Mouse (Mus musculus) cerebellum, adult 2 months (tissue): Measurements from ENCODE around the gene Ankrd12. TPM values are rescaled to one million over a fixed set of nuclear protein-coding genes. Genes with fewer than 3 reads are reported as not detected.

ENCODE experiments used
- DNase-seq, 2 experiments: peaks; one replicate each; pipeline ENCODE4 v3.0.0; 2021
- H3K27ac ChIP-seq: fragments of 200-500 bp; 2 replicates; pipeline ENCODE4 v1.5.1; 2012; ENCODE audit warnings: low read length, control low read depth, inconsistent platforms; ENCODE audit not compliant: insufficient read depth
- H3K27me3 ChIP-seq: fragments of 200-500 bp; 2 replicates; pipeline ENCODE4 v1.6.1; 2012; ENCODE audit warnings: inconsistent platforms, mild to moderate bottlenecking, low read length, moderate library complexity; ENCODE audit not compliant: control insufficient read depth, insufficient read depth
- H3K4me1 ChIP-seq: fragments of 200-500 bp; 2 replicates; pipeline ENCODE4 v1.6.1; 2011; ENCODE audit warnings: low read length; ENCODE audit not compliant: control insufficient read depth, insufficient read depth
- H3K4me3 ChIP-seq: fragments of 200-500 bp; replicated peaks from 2 replicates; pipeline ENCODE3; 2011; ENCODE audit warnings: mild to moderate bottlenecking, low read depth, low read length, control low read depth; ENCODE audit not compliant: insufficient read depth
- CTCF ChIP-seq: fragments of 200-500 bp; IDR thresholded peaks from 2 replicates; pipeline ENCODE4 v1.5.1; 2011; ENCODE audit warnings: low read depth, mild to moderate bottlenecking, control low read depth, low read length, moderate library complexity, borderline replicate concordance; ENCODE audit not compliant: insufficient read depth
- POLR2A ChIP-seq: fragments of 200-500 bp; IDR thresholded peaks from 2 replicates; pipeline ENCODE4 v1.6.1; 2011; ENCODE audit warnings: low read length, control low read depth, borderline replicate concordance; ENCODE audit not compliant: insufficient read depth
- WGBS: fragments of 180-500 bp; shearing (Covaris S2); methylation state at CpG from one replicate; pipeline ENCODE4 v1.1.7; 2018; 5-methylcytosine and 5-hydroxymethylcytosine counted together
- polyA plus RNA-seq: library from polyadenylated mRNA; depleted of rRNA; stranded (reverse); fragments of >200 nt; gene quantifications from 2 replicates; pipeline ENCODE4 v1.2.3, GENCODE M21; 2012; rRNA removed

The Ankrd12 gene
- polyA plus RNA-seq, 1 experiment, result 25.5 TPM

GRCm38 (mm10) chr17:65916135-65916668, 160.7 kb downstream of the Ankrd12 start:
- H3K4me3 ChIP-seq, result no peak overlapping the region
- 8% methylated on average over 8 of the region's 8 CpGs for whole genome bisulfite sequencing
- no peak overlapping the region for H3K27ac ChIP-seq
- no peaks in the 10 kb centered on the region for H3K27me3 ChIP-seq
- TF ChIP-seq CTCF, result no peak
- no peak for TF ChIP-seq POLR2A
- no peaks in the 10 kb centered on the region; the same call in 1 of the 2 replicates for H3K4me1 ChIP-seq
- peak; percentile 65 for DNase-seq

Other genes starting within 250 kb of the Ankrd12 start
- gene Ralbp1, start 191.3 kb downstream of the Ankrd12 start, polyA plus RNA-seq, result 44.9 and 48.5 TPM in 2 replicates
- 30.3 and 32.1 TPM in 2 replicates for gene Twsg1, start 125.9 kb downstream of the Ankrd12 start, polyA plus RNA-seq
- gene Ndufv2, start 24.5 kb upstream of the Ankrd12 start, polyA plus RNA-seq, result 241 and 269 TPM in 2 replicates
- 52.5 and 53.4 TPM in 2 replicates for gene Washc1, start 34.5 kb upstream of the Ankrd12 start, polyA plus RNA-seq
- 3.9 and 5.8 TPM in 2 replicates for gene Ddx11, start 46.4 kb upstream of the Ankrd12 start, polyA plus RNA-seq